Mouse (Mus musculus) spleen, adult 2 months (tissue): ENCODE data around the gene Sowahb. TPM values are rescaled to one million over a fixed set of nuclear protein-coding genes. Genes with fewer than 3 reads are reported as not detected.

Experiments
- DNase-seq, 2 experiments: peaks; one replicate each; pipeline versions ENCODE4 v3.0.0 to v3.0.0-alpha.2; 2012 to 2021; ENCODE audit warnings: low spot score in 2 of 2, low read depth in 1 of 2
- H3K27ac ChIP-seq: fragments of 200-500 bp; 2 replicates; pipeline ENCODE4 v1.5.1; 2012; ENCODE audit warnings: low read length, inconsistent platforms; ENCODE audit not compliant: insufficient read depth
- H3K27me3 ChIP-seq: fragments of 200-500 bp; 2 replicates; pipeline ENCODE4 v1.6.1; 2012; ENCODE audit warnings: mild to moderate bottlenecking, moderate library complexity, low read length, inconsistent platforms; ENCODE audit not compliant: control insufficient read depth, insufficient read depth
- H3K36me3 ChIP-seq: fragments of 200-500 bp; 2 replicates; pipeline ENCODE4 v1.6.1; 2012; ENCODE audit warnings: mild to moderate bottlenecking, low read length, inconsistent platforms; ENCODE audit not compliant: control insufficient read depth, insufficient read depth
- H3K4me1 ChIP-seq: fragments of 200-500 bp; 2 replicates; pipeline ENCODE4 v1.6.1; 2011; ENCODE audit warnings: inconsistent platforms; ENCODE audit not compliant: control insufficient read depth, insufficient read depth, insufficient read length
- H3K4me3 ChIP-seq: fragments of 200-500 bp; 2 replicates; pipeline ENCODE4 v1.5.1; 2011; ENCODE audit warnings: mild to moderate bottlenecking, inconsistent platforms; ENCODE audit not compliant: insufficient read depth, insufficient read length; ENCODE audit errors: extremely low read depth
- CTCF ChIP-seq: fragments of 200-500 bp; IDR thresholded peaks from 2 replicates; pipeline ENCODE4 v1.5.1; 2011; ENCODE audit warnings: mild to moderate bottlenecking, inconsistent platforms; ENCODE audit not compliant: insufficient read depth, insufficient read length, insufficient replicate concordance; ENCODE audit errors: extremely low read depth
- POLR2A ChIP-seq: fragments of 200-500 bp; IDR thresholded peaks from 2 replicates; pipeline ENCODE4 v1.6.1; 2011; ENCODE audit warnings: low read depth, low read length, inconsistent platforms
- WGBS: fragments of 180-500 bp; shearing (Covaris S2); methylation state at CpG from one replicate; pipeline ENCODE4 v1.1.7; 2018; 5-methylcytosine and 5-hydroxymethylcytosine counted together
- polyA plus RNA-seq: library from polyadenylated mRNA; depleted of rRNA; stranded (reverse); fragments of >200 nt; gene quantifications from 2 replicates; pipeline ENCODE4 v1.2.3, GENCODE M21; 2012; rRNA removed

Gene Sowahb
- polyA plus RNA-seq, 1 experiment, result not detected

GRCm38 (mm10) chr5:93000774-93001757 lies 43.8 kb downstream of the Sowahb start:
- TF ChIP-seq POLR2A (no peak), CTCF (no peak)
- DNase-seq, result no peak
- no peak overlapping the region for H3K27ac ChIP-seq
- H3K4me3 ChIP-seq, result no peak overlapping the region
- no peaks in the 10 kb centered on the region for H3K36me3 ChIP-seq
- no peaks in the 10 kb centered on the region for H3K4me1 ChIP-seq
- 35% methylated on average over 17 of the region's 17 CpGs for WGBS
- H3K27me3 ChIP-seq, result peaks cover 4% of the 10 kb centered on the region; the same call in 1 of the 2 replicates

GRCm38 (mm10) chr5:93000060-93000459 lies 44.8 kb downstream of the Sowahb start:
- no peak for TF ChIP-seq CTCF
- no peak for TF ChIP-seq POLR2A
- no peaks in the 10 kb centered on the region for H3K4me1 ChIP-seq
- no peaks in the 10 kb centered on the region for H3K36me3 ChIP-seq
- 85% methylated on average over 6 of the region's 6 CpGs for WGBS
- peak overlapping the region; percentile 9; the same call in 1 of the 2 replicates for H3K27ac ChIP-seq
- no peaks in the 10 kb centered on the region for H3K27me3 ChIP-seq
- no peak overlapping the region for H3K4me3 ChIP-seq
- no peak for DNase-seq

DNA sequence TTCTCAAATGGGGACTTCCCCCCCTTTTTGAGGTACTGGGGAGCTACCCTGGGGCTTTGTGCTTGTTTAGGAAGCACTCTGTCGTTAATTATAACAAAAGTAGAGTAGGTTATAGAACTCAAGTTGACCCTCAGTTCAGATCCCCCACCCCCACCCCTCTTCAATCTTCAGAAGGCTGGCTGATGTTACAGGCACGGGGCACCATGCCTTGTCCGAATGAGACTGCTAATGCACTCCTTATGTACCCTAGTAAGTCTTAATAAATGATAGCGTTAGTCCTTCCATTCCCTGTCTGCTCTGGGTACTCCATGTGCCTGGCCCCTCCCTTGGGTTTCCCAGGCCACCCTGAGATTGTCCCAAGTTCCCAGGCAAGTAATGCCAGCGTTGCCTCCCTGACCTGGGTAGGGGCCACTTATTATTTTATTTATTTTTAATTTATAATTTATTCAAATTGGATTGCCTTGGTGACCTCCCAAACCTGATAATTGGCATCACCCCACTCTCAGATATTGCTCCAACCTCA lies 46.3 kb downstream of the Sowahb start:
- no peak for DNase-seq
- Histone ChIP-seq H3K36me3 (no peaks in the 10 kb centered on the region), H3K27me3 (no peaks in the 10 kb centered on the region), H3K27ac (no peak overlapping the region), H3K4me3 (no peak overlapping the region), H3K4me1 (no peaks in the 10 kb centered on the region)
- no peak for TF ChIP-seq POLR2A
- TF ChIP-seq CTCF, result no peak
- 68% methylated on average over 5 of the region's 5 CpGs for WGBS

DNA sequence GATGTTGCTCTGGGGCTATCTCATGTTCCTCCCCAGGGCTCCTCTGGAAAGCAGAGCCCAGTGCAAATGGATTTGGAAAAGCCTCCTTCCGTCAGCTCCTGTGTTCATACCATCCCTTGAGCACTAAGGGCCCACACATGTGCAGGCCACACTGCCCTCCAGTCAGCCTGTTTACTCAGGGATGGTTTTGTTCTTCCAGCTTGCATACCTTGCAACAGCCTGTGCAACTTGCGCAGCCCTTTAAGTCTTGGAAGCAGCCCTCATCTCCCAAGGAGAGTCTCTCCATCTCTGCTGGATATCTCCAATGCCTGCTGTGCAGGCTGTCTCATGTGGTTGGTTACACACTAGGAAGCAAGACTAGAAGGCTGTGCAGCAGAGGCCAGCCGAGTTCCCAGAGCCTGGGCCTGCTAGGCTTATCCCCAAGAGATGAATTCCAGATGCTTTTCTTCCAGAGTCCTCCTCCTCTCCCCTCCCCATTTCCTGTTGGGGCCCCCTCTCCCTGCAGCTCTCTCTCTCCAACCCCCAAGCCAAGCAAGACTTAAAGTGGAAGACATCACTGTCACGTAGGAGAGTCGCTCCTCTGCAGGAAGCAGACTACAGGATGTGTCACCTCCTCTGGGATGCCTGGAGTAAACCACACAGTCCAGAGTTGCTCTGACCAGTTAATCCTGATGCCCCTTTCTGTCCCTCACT lies 47.2 kb downstream of the Sowahb start:
- Histone ChIP-seq H3K27ac (no peak overlapping the region), H3K27me3 (no peaks in the 10 kb centered on the region), H3K4me3 (no peak overlapping the region), H3K4me1 (no peaks in the 10 kb centered on the region), H3K36me3 (no peaks in the 10 kb centered on the region)
- no peak for TF ChIP-seq CTCF
- no peak for TF ChIP-seq POLR2A
- 76% methylated on average over 5 of the region's 5 CpGs for WGBS
- DNase-seq, result no peak

GRCm38 (mm10) chr5:92994861-92995260 lies 50.0 kb downstream of the Sowahb start:
- Histone ChIP-seq H3K27ac (no peak overlapping the region), H3K36me3 (no peaks in the 10 kb centered on the region), H3K4me3 (no peak overlapping the region), H3K4me1 (no peaks in the 10 kb centered on the region), H3K27me3 (no peaks in the 10 kb centered on the region)
- no peak for TF ChIP-seq POLR2A
- no peak for DNase-seq
- WGBS, result 81% methylated on average over 2 of the region's 2 CpGs

- 92% methylated on average over 6 of the region's 6 CpGs for WGBS
- Histone ChIP-seq H3K4me1 (no peaks in the 10 kb centered on the region), H3K27ac (no peak overlapping the region), H3K4me3 (no peak overlapping the region), H3K27me3 (no peaks in the 10 kb centered on the region), H3K36me3 (no peaks in the 10 kb centered on the region)
- TF ChIP-seq CTCF (no peak), POLR2A (no peak)
- no peak for DNase-seq
These were observed 50.5 kb downstream of the Sowahb start for GRCm38 (mm10) chr5:92994309-92994708.

GRCm38 (mm10) chr5:92992106-92992505 lies 52.7 kb downstream of the Sowahb start:
- no peak overlapping the region for H3K4me3 ChIP-seq
- H3K27me3 ChIP-seq, result no peaks in the 10 kb centered on the region
- H3K36me3 ChIP-seq, result no peaks in the 10 kb centered on the region
- no peak for TF ChIP-seq CTCF
- TF ChIP-seq POLR2A, result no peak
- WGBS, result 75% methylated on average over 3 of the region's 3 CpGs
- no peak overlapping the region for H3K27ac ChIP-seq
- no peak for DNase-seq
- H3K4me1 ChIP-seq, result no peaks in the 10 kb centered on the region

Other genes starting within 250 kb of the Sowahb start
- 21.2 and 26.0 TPM in 2 replicates for gene Sept11, start 48.4 kb upstream of the Sowahb start, polyA plus RNA-seq
- 48.5 and 60.4 TPM in 2 replicates for gene Ccni, start 161.5 kb upstream of the Sowahb start, polyA plus RNA-seq
- gene 2010109A12Rik, start 161.5 kb upstream of the Sowahb start, polyA plus RNA-seq, result 0.09 TPM in 1 of 2 replicates, not detected in the other
- gene Ccng2, start 222.2 kb upstream of the Sowahb start, polyA plus RNA-seq, result 39.3 and 51.3 TPM in 2 replicates